Mouse (Mus musculus) thymus, postnatal 36 days (tissue): Measurements from ENCODE around the gene Fbxo36.

Experiments
- DNase-seq, 2 experiments: peaks; one replicate each; pipeline ENCODE4 v3.0.0; 2022; ENCODE audit warnings: mixed read lengths in 2 of 2

The Fbxo36 gene

GRCm38 (mm10) chr1:84897364-84897763, 57.7 kb downstream of the Fbxo36 start:
- DNase-seq = no peak

GRCm38 (mm10) chr1:84899156-84899555, 59.5 kb downstream of the Fbxo36 start:
- DNase-seq = no peak

- no peak for DNase-seq
Measured at GRCm38 (mm10) chr1:84904467-84904866, 64.8 kb downstream of the Fbxo36 start.

- DNase-seq = no peak
Measured at GRCm38 (mm10) chr1:84910177-84910804, 70.7 kb downstream of the Fbxo36 start.

GRCm38 (mm10) chr1:84912571-84912970, 72.9 kb downstream of the Fbxo36 start:
- DNase-seq = no peak

GRCm38 (mm10) chr1:84915010-84915409, 75.4 kb downstream of the Fbxo36 start:
- DNase-seq = no peak

- no peak for DNase-seq
Measured at GRCm38 (mm10) chr1:84918865-84919264, 79.2 kb downstream of the Fbxo36 start.

- no peak for DNase-seq
Measured at GRCm38 (mm10) chr1:84923432-84923831, 83.8 kb downstream of the Fbxo36 start.

GRCm38 (mm10) chr1:84924134-84924533, 84.5 kb downstream of the Fbxo36 start:
- DNase-seq = no peak

- no peak for DNase-seq
Measured at GRCm38 (mm10) chr1:84925599-84925998, 86.0 kb downstream of the Fbxo36 start.

GRCm38 (mm10) chr1:84933472-84934150, 94.0 kb downstream of the Fbxo36 start:
- DNase-seq = peak; percentile 13 to 17

- DNase-seq = no peak
Measured at GRCm38 (mm10) chr1:84934151-84934502, 94.5 kb downstream of the Fbxo36 start.

GRCm38 (mm10) chr1:84934503-84935333, 95.1 kb downstream of the Fbxo36 start, which contains the start of gene Slc16a14:
Gene Slc16a14 (minus strand): TSS chr1:84935134.
- no peak for DNase-seq

GRCm38 (mm10) chr1:84935668-84936067, 96.0 kb downstream of the Fbxo36 start:
- no peak for DNase-seq

GRCm38 (mm10) chr1:84936716-84937510, 97.3 kb downstream of the Fbxo36 start:
- DNase-seq = no peak

GRCm38 (mm10) chr1:84939466-84939865, 99.8 kb downstream of the Fbxo36 start:
- no peak for DNase-seq

- no peak for DNase-seq
Measured at GRCm38 (mm10) chr1:84940322-84940721, 100.7 kb downstream of the Fbxo36 start.

- DNase-seq = no peak
Measured at GRCm38 (mm10) chr1:84942666-84943065, 103.0 kb downstream of the Fbxo36 start.

GRCm38 (mm10) chr1:84943549-84943948, 103.9 kb downstream of the Fbxo36 start:
- DNase-seq = no peak

- no peak for DNase-seq
Measured at GRCm38 (mm10) chr1:84945950-84946349, 106.3 kb downstream of the Fbxo36 start.

GRCm38 (mm10) chr1:84947390-84947789, 107.7 kb downstream of the Fbxo36 start:
- DNase-seq = no peak
